Mouse (Mus musculus) liver, embryonic 14.5 days (tissue): ENCODE data around the gene Patl1. TPM values are rescaled to one million over a fixed set of nuclear protein-coding genes. Genes with fewer than 3 reads are reported as not detected.
"Not testable (repeated sequence)": the region's sequence is repeated elsewhere in the genome, so short reads cannot be mapped to it uniquely, and the experiment has no call there.

Experiments used
- ATAC-seq: fragments of 200-750 bp; cut with Nextera tagmentation; 2 replicates; pipeline ENCODE4 v1.8.0; 2017; ENCODE audit warnings: moderate number of reproducible peaks, mild to moderate bottlenecking, moderate library complexity; ENCODE audit not compliant: insufficient read depth
- DNase-seq, 3 experiments: peaks; one replicate each; pipeline ENCODE4 v3.0.0-alpha.2; 2012 to 2013; ENCODE audit warnings: low read depth in 3 of 3, low spot score in 3 of 3
- H3K27ac ChIP-seq: fragments of 300-500 bp; sonication (generic); 2 replicates; pipeline ENCODE4 v1.5.1; 2014; ENCODE audit warnings: moderate library complexity, mild to moderate bottlenecking, control low read depth, inconsistent platforms
- H3K27me3 ChIP-seq: fragments of 300-500 bp; sonication (generic); 2 replicates; pipeline ENCODE4 v1.6.1; 2014; ENCODE audit warnings: mild to moderate bottlenecking, low read length, moderate library complexity; ENCODE audit not compliant: control insufficient read depth, insufficient read depth
- H3K36me3 ChIP-seq: fragments of 300-500 bp; sonication (generic); replicated peaks from 2 replicates; pipeline ENCODE4 v1.6.1; 2014; ENCODE audit warnings: low read depth; ENCODE audit not compliant: control insufficient read depth, insufficient read depth
- H3K4me1 ChIP-seq, 2 experiments: fragments of 200-500 bp in 1 of 2; fragments of 300-500 bp in 1 of 2; sonication (generic) in 1 of 2; replicated peaks; 2 replicates each; pipeline ENCODE4 v1.6.1; 2012 to 2014; ENCODE audit warnings: antibody characterized with exemption in 1 of 2, inconsistent platforms in 1 of 2, low read length in 1 of 2; ENCODE audit not compliant: control insufficient read depth in 2 of 2, insufficient read depth in 2 of 2
- H3K4me2 ChIP-seq: fragments of 300-500 bp; sonication (generic); 2 replicates; pipeline ENCODE4 v1.6.1; 2014; ENCODE audit warnings: low read depth, mild to moderate bottlenecking, control low read depth, moderate library complexity
- H3K4me3 ChIP-seq, 2 experiments: fragments of 200-500 bp in 1 of 2; fragments of 300-500 bp in 1 of 2; sonication (generic) in 1 of 2; 2 replicates each; pipeline ENCODE4 v1.5.1; 2012 to 2014; ENCODE audit warnings: low read depth in 2 of 2, low read length in 2 of 2, mild to moderate bottlenecking in 2 of 2, control low read depth in 1 of 2, inconsistent platforms in 1 of 2, moderate library complexity in 1 of 2; ENCODE audit not compliant: insufficient read depth in 1 of 2
- H3K9ac ChIP-seq: fragments of 300-500 bp; sonication (generic); replicated peaks from 2 replicates; pipeline ENCODE4 v1.6.1; 2014; ENCODE audit warnings: mild to moderate bottlenecking, control low read depth, moderate library complexity
- H3K9me3 ChIP-seq: fragments of 300-500 bp; sonication (generic); 2 replicates; pipeline ENCODE4 v1.6.1; 2016; ENCODE audit warnings: low read length, mixed read lengths; ENCODE audit not compliant: control insufficient read depth
- CTCF ChIP-seq: IDR thresholded peaks from 2 replicates; pipeline ENCODE4 v1.5.1; 2016; ENCODE audit warnings: antibody characterized with exemption, low read depth, control low read depth
- EP300 ChIP-seq: IDR thresholded peaks from 2 replicates; pipeline ENCODE4 v1.6.1; 2016; ENCODE audit warnings: antibody characterized with exemption, low read depth
- WGBS: fragments of 180-500 bp; shearing (Covaris S2); extraction: QIAGEN DNeasy Blood & Tissue Kit; methylation state at CpG from one replicate; pipeline ENCODE4 v1.1.7; 2014; ENCODE audit not compliant: insufficient replicate concordance; 5-methylcytosine and 5-hydroxymethylcytosine counted together
- polyA plus RNA-seq, 2 experiments: library from polyadenylated mRNA; depleted of rRNA in 1 of 2; stranded (reverse) in 1 of 2; unstranded in 1 of 2; fragments of >200 nt; fragmentation: Nextera tagmentation in 1 of 2; extraction: Ambion mirVana in 1 of 2; gene quantifications; 2 replicates each; pipeline versions ENCODE4 v1.2.1 to v1.2.3; 2012 to 2014

Gene Patl1
- 8.0 and 8.7 TPM in 2 replicates for polyA plus RNA-seq (2012; rRNA removed)
- polyA plus RNA-seq (2014; fragmentation: Nextera tagmentation; extraction: Ambion mirVana): 6.0 and 7.1 TPM in 2 replicates

- Histone ChIP-seq H3K36me3 (peaks cover 5% of the 10 kb centered on the region; the same call in 1 of the 2 replicates), H3K4me3 (peak within 1 kb of the TSS; percentile 76 to 80), H3K4me2 (peak within 1 kb of the TSS; percentile 90), H3K9me3 (no peaks in the 10 kb centered on the region), H3K27ac (peak within 1 kb of the TSS; percentile 55), H3K27me3 (no peaks in the 10 kb centered on the region; the same call in 1 of the 2 replicates), H3K4me1 (peaks cover 7 to 9% of the 10 kb centered on the region in 2 experiments), H3K9ac (peak within 1 kb of the TSS; percentile 94)
- DNase-seq (peak; percentile 92 to 95 (median 94)), ATAC-seq (peak; percentile 96)
- whole genome bisulfite sequencing: under 1% methylated on average over 52 of the region's 53 CpGs
- TF ChIP-seq CTCF: no peak
- no peak for TF ChIP-seq EP300
Observed at GRCm38 (mm10) chr19:11912037-11912532, at the start of gene Patl1. TSS of gene Patl1 (plus strand) at chr19:11912399.

- Histone ChIP-seq H3K27ac (no peak overlapping the region), H3K9ac (no peak overlapping the region), H3K4me2 (no peak overlapping the region), H3K4me3 (no peak overlapping the region), H3K36me3 (no peaks in the 10 kb centered on the region), H3K27me3 (no peaks in the 10 kb centered on the region), H3K9me3 (no peaks in the 10 kb centered on the region), H3K4me1 (no peaks in the 10 kb centered on the region)
- DNase-seq: no peak
- WGBS: 61% methylated on average over 2 of the region's 2 CpGs
- TF ChIP-seq CTCF (peak; percentile 33; the same call in 1 of the 2 replicates), EP300 (no peak)
- ATAC-seq: no peak
Observed at GRCm38 (mm10) chr19:11867837-11868236, 44.4 kb upstream of the Patl1 start.

GRCm38 (mm10) chr19:11875006-11875405, 37.2 kb upstream of the Patl1 start, which contains the start of gene Olfr1419:
TSS of gene Olfr1419 (minus strand) at chr19:11875106.
- no peaks in the 10 kb centered on the region for H3K9me3 ChIP-seq
- DNase-seq (no peak), ATAC-seq (no peak)
- no peak for TF ChIP-seq EP300
- no peak for TF ChIP-seq CTCF
- no peak within 1 kb of the TSS for H3K9ac ChIP-seq
- H3K27me3 ChIP-seq: no peaks in the 10 kb centered on the region
- 11% methylated on average over 1 of the region's 1 CpGs for WGBS
- H3K4me1 ChIP-seq: no peaks in the 10 kb centered on the region
- no peaks in the 10 kb centered on the region for H3K36me3 ChIP-seq
- no peak within 1 kb of the TSS for H3K27ac ChIP-seq
- no peak within 1 kb of the TSS for H3K4me3 ChIP-seq
- H3K4me2 ChIP-seq: no peak within 1 kb of the TSS

GRCm38 (mm10) chr19:11878404-11878803, 33.8 kb upstream of the Patl1 start:
- not testable (repeated sequence) for H3K27me3 ChIP-seq, H3K36me3 ChIP-seq, DNase-seq, ATAC-seq, H3K4me3 ChIP-seq, H3K4me1 ChIP-seq, H3K9ac ChIP-seq, H3K4me2 ChIP-seq, H3K27ac ChIP-seq, H3K9me3 ChIP-seq
- 42% methylated on average over 22 of the region's 22 CpGs for WGBS

GRCm38 (mm10) chr19:11886265-11886664, 25.9 kb upstream of the Patl1 start, which contains the start of gene Olfr1420:
TSS of gene Olfr1420 (plus strand) at chr19:11886565.
- H3K4me1 ChIP-seq: no peaks in the 10 kb centered on the region
- H3K9me3 ChIP-seq: no peaks in the 10 kb centered on the region
- H3K27ac ChIP-seq: no peak within 1 kb of the TSS
- ATAC-seq: no peak
- no peak within 1 kb of the TSS for H3K9ac ChIP-seq
- 24% methylated on average over 1 of the region's 1 CpGs for WGBS
- DNase-seq: no peak
- no peaks in the 10 kb centered on the region for H3K27me3 ChIP-seq
- no peak within 1 kb of the TSS for H3K4me2 ChIP-seq
- no peak for TF ChIP-seq EP300
- no peak for TF ChIP-seq CTCF
- H3K36me3 ChIP-seq: no peaks in the 10 kb centered on the region
- H3K4me3 ChIP-seq: no peak within 1 kb of the TSS
